Comparison of ENCODE assay signal across 10 mouse cellular contexts in genomic region chr2:167292151-167292591, GRCm38 (mm10). TPM values are rescaled to one million over a fixed set of nuclear protein-coding genes. Genes with fewer than 3 reads are reported as not detected.
DNase-seq lines count a peak whose midpoint lies in the region; ATAC-seq lines count a peak whose summit lies in the region.
"Had no signal": no experiment of that assay in that cellular context is flagged by ENCODE, and none has a peak within 500 bp of the region (broad histone marks: within the 10 kb centered on the region; RNA-seq: fewer than 3 reads in every experiment).

No protein-coding gene starts in this region.

- H3K27me3 ChIP-seq in kidney, embryonic 15.5 days, result no peaks in the 10 kb centered on the region
- no peaks in the 10 kb centered on the region for H3K27me3 ChIP-seq in embryonic facial prominence, embryonic 15.5 days
- H3K27me3 ChIP-seq: neural tube, embryonic 13.5 days had no signal

- H3K4me1 ChIP-seq in kidney, embryonic 15.5 days, result peaks cover 19% of the 10 kb centered on the region
- 0 out of 2 replicates have a peak, but pooled peaks cover 5% of the 10 kb centered on the region for H3K4me1 ChIP-seq in embryonic facial prominence, embryonic 15.5 days

- DNase-seq in kidney, adult 11 months, result peak; percentile 9
- peak; percentile 85 for DNase-seq in adrenal gland, adult 2 months
- peak; percentile 12 to 17 for DNase-seq in layer of hippocampus, postnatal 10 days (ENCODE audit: low spot score in 2 of 2)
- DNase-seq in yolk sac, embryonic 10.5 days (ENCODE audit: low spot score), result peak; percentile 70
- no peak for DNase-seq in T-cell, adult 2 months (ENCODE audit: low spot score)
- no peak for DNase-seq in cerebellum, adult 11-12 months

- H3K9me3 ChIP-seq in kidney, embryonic 15.5 days (replicated peaks), result no peaks in the 10 kb centered on the region
- H3K9me3 ChIP-seq in embryonic facial prominence, embryonic 15.5 days (replicated peaks), result no peaks in the 10 kb centered on the region
- H3K9me3 ChIP-seq: G1E; neural tube, embryonic 13.5 days had no signal

- H3K4me2 ChIP-seq in kidney, embryonic 15.5 days, result no peak overlapping the region
- H3K4me2 ChIP-seq in embryonic facial prominence, embryonic 15.5 days (replicated peaks), result no peak overlapping the region
- H3K4me2 ChIP-seq: neural tube, embryonic 13.5 days had no signal

- H3K4me3 ChIP-seq in kidney, embryonic 15.5 days (replicated peaks), result no peak overlapping the region
- H3K4me3 ChIP-seq in embryonic facial prominence, embryonic 15.5 days (replicated peaks), result no peak overlapping the region
- H3K4me3 ChIP-seq: neural tube, embryonic 13.5 days had no signal

- H3K9ac ChIP-seq in kidney, embryonic 15.5 days, result no peak overlapping the region
- H3K9ac ChIP-seq in embryonic facial prominence, embryonic 15.5 days, result no peak overlapping the region
- H3K9ac ChIP-seq: neural tube, embryonic 13.5 days had no signal

- WGBS in kidney, embryonic 15.5 days, result 70% methylated on average over 4 of the region's 4 CpGs
- 61% methylated on average over 4 of the region's 4 CpGs for WGBS in embryonic facial prominence, embryonic 15.5 days

- H3K36me3 ChIP-seq in kidney, embryonic 15.5 days, result no peaks in the 10 kb centered on the region
- H3K36me3 ChIP-seq in embryonic facial prominence, embryonic 15.5 days, result no peaks in the 10 kb centered on the region
- H3K36me3 ChIP-seq: G1E; neural tube, embryonic 13.5 days had no signal

- no peak overlapping the region for H3K27ac ChIP-seq in kidney, embryonic 15.5 days
- H3K27ac ChIP-seq in embryonic facial prominence, embryonic 15.5 days (replicated peaks), result no peak overlapping the region
- H3K27ac ChIP-seq: neural tube, embryonic 13.5 days had no signal

- ATAC-seq in kidney, embryonic 15.5 days (replicated peaks; ENCODE audit: low FRiP score), result no peak
- peak; percentile 57; the same call in 1 of the 2 replicates for ATAC-seq in embryonic facial prominence, embryonic 15.5 days (ENCODE audit: insufficient number of reproducible peaks, low FRiP score, low TSS enrichment, low read depth)

RNA-seq across cellular contexts. Expression of gene Ptgis, which starts 51.8 kb away (rescaled TPM):
- 18.7 and 21.1 TPM in 2 replicates for polyA plus RNA-seq in kidney, embryonic 15.5 days (2015; fragmentation: Nextera tagmentation; extraction: Ambion mirVana)
- 10 to 100 TPM; 17.3 to 37.2 TPM for total RNA-seq in adrenal gland, adult 2 months (2021)
- 65.3 and 74.3 TPM in 2 replicates for polyA plus RNA-seq in adrenal gland, adult 2 months (2012; rRNA removed)
- polyA plus RNA-seq in embryonic facial prominence, embryonic 15.5 days (2015; fragmentation: Nextera tagmentation; extraction: Ambion mirVana), result 33.1 and 33.3 TPM in 2 replicates
- 1 to 10 TPM; 2.3 to 2.8 TPM for total RNA-seq in layer of hippocampus, postnatal 10 days (2021)
- total RNA-seq: G1E had no signal
- polyA plus RNA-seq: G1E had no signal

RNA-seq across cellular contexts. Expression of gene B4galt5, which starts 56.8 kb away (rescaled TPM):
- 9.6 and 12.7 TPM in 2 replicates for polyA plus RNA-seq in kidney, embryonic 15.5 days (2015; fragmentation: Nextera tagmentation; extraction: Ambion mirVana)
- 100 to 1,000 TPM in 1 of 2 experiments, 10 to 100 TPM in 1; 92.7 to 113 TPM for total RNA-seq in adrenal gland, adult 2 months (2021)
- 43.9 and 47.6 TPM in 2 replicates for polyA plus RNA-seq in adrenal gland, adult 2 months (2012; rRNA removed)
- 11.5 and 14.8 TPM in 2 replicates for polyA plus RNA-seq in embryonic facial prominence, embryonic 15.5 days (2015; fragmentation: Nextera tagmentation; extraction: Ambion mirVana)
- total RNA-seq in layer of hippocampus, postnatal 10 days (2021), result 10 to 100 TPM; 72.7 to 76.9 TPM

Comparison
In these comparisons a context has a peak if more than half of its experiments do, and no peak if none do; other contexts are left out.
1. DNase-seq: peak in kidney, adult 11 months (single experiment), adrenal gland, adult 2 months (single experiment), layer of hippocampus, postnatal 10 days (2 of 2) and yolk sac, embryonic 10.5 days (single experiment); none in T-cell, adult 2 months (single experiment) and cerebellum, adult 11-12 months (single experiment).